13 mouse cellular contexts compared by ENCODE assay signal in genomic region chr4:46574024-46574753, GRCm38 (mm10). TPM values are rescaled to one million over a fixed set of nuclear protein-coding genes. Genes with fewer than 3 reads are reported as not detected.
DNase-seq lines count a peak whose midpoint lies in the region; ATAC-seq and TF ChIP-seq lines count a peak whose summit lies in the region.
"Had no signal": no experiment of that assay in that cellular context is flagged by ENCODE, and none has a peak within 500 bp of the region (broad histone marks: within the 10 kb centered on the region; RNA-seq: fewer than 3 reads in every experiment).

No protein-coding gene starts in this region.

- no peaks in the 10 kb centered on the region for H3K36me3 ChIP-seq in liver, embryonic 12.5 days
- no peaks in the 10 kb centered on the region for H3K36me3 ChIP-seq in liver, embryonic 11.5 days (ENCODE audit: control insufficient read depth, insufficient read depth, low read length)
- H3K36me3 ChIP-seq in midbrain, embryonic 11.5 days (ENCODE audit: control insufficient read depth, insufficient read depth, low read length): no peaks in the 10 kb centered on the region
- peaks cover 11% of the 10 kb centered on the region for H3K36me3 ChIP-seq in hindbrain, embryonic 13.5 days
- H3K36me3 ChIP-seq: embryonic facial prominence, embryonic 12.5 days; lung, embryonic 15.5 days had no signal

- 0 out of 2 replicates have a peak overlapping the region, but pooled peaks have one; percentile 9 for H3K4me2 ChIP-seq in liver, embryonic 12.5 days
- H3K4me2 ChIP-seq in liver, embryonic 11.5 days: no peak overlapping the region; the same call in 1 of the 2 replicates
- no peak overlapping the region for H3K4me2 ChIP-seq in midbrain, embryonic 11.5 days
- H3K4me2 ChIP-seq in hindbrain, embryonic 13.5 days: no peak overlapping the region
- H3K4me2 ChIP-seq: embryonic facial prominence, embryonic 12.5 days; lung, embryonic 15.5 days had no signal

- no peak overlapping the region for H3K9ac ChIP-seq in liver, embryonic 12.5 days
- H3K9ac ChIP-seq in liver, embryonic 11.5 days (ENCODE audit: low read depth, low read length): no peak overlapping the region
- no peak overlapping the region for H3K9ac ChIP-seq in midbrain, embryonic 11.5 days (ENCODE audit: low read length)
- no peak overlapping the region for H3K9ac ChIP-seq in hindbrain, embryonic 13.5 days
- H3K9ac ChIP-seq: embryonic facial prominence, embryonic 12.5 days; lung, embryonic 15.5 days had no signal

- TF ChIP-seq POLR2A in bone marrow macrophage, adult 2 months (IDR thresholded peaks at IDR 0.05; ENCODE audit: borderline replicate concordance, low read depth, low read length): no peak

- H3K27me3 ChIP-seq in liver, embryonic 12.5 days (replicated peaks): 0 out of 2 replicates have a peak, but pooled peaks cover 8% of the 10 kb centered on the region
- H3K27me3 ChIP-seq in liver, embryonic 11.5 days (replicated peaks; ENCODE audit: control insufficient read depth, insufficient read depth, low read length): no peaks in the 10 kb centered on the region; the same call in 1 of the 2 replicates
- H3K27me3 ChIP-seq in midbrain, embryonic 11.5 days (ENCODE audit: control insufficient read depth, insufficient read depth, low read length): no peaks in the 10 kb centered on the region
- H3K27me3 ChIP-seq in hindbrain, embryonic 13.5 days: no peaks in the 10 kb centered on the region
- H3K27me3 ChIP-seq: embryonic facial prominence, embryonic 12.5 days; lung, embryonic 15.5 days had no signal

- peaks cover 14% of the 10 kb centered on the region; the same call in 1 of the 2 replicates for H3K4me1 ChIP-seq in liver, embryonic 12.5 days
- H3K4me1 ChIP-seq in liver, embryonic 11.5 days (replicated peaks; ENCODE audit: control insufficient read depth, insufficient read depth, low read length): peaks cover 6% of the 10 kb centered on the region; the same call in 1 of the 2 replicates
- H3K4me1 ChIP-seq in bone marrow macrophage, adult 2 months (ENCODE audit: control insufficient read depth, insufficient read depth, low read length): peaks cover 19% of the 10 kb centered on the region
- peaks cover 6% of the 10 kb centered on the region for H3K4me1 ChIP-seq in midbrain, embryonic 11.5 days (ENCODE audit: control insufficient read depth, insufficient read depth, low read length)
- H3K4me1 ChIP-seq in hindbrain, embryonic 13.5 days (replicated peaks): peaks cover 13% of the 10 kb centered on the region
- H3K4me1 ChIP-seq: lung, embryonic 15.5 days had no signal

- no peak overlapping the region for H3K4me3 ChIP-seq in liver, embryonic 12.5 days
- no peak overlapping the region for H3K4me3 ChIP-seq in liver, embryonic 11.5 days (ENCODE audit: low read depth, low read length)
- peak overlapping the region; percentile 41 for H3K4me3 ChIP-seq in bone marrow macrophage, adult 2 months (ENCODE audit: insufficient read depth, low read length)
- no peak overlapping the region for H3K4me3 ChIP-seq in midbrain, embryonic 11.5 days (ENCODE audit: low read depth, low read length)
- no peak overlapping the region for H3K4me3 ChIP-seq in hindbrain, embryonic 13.5 days
- H3K4me3 ChIP-seq: embryonic facial prominence, embryonic 12.5 days; lung, embryonic 15.5 days had no signal

- no peak for DNase-seq in liver, embryonic 11.5 days (ENCODE audit: low spot score)
- DNase-seq in cerebellum, postnatal 25 days: peak; percentile 52 to 65
- DNase-seq in right cerebral cortex, postnatal 4 days: no peak
- no peak for DNase-seq in midbrain, embryonic 11.5 days (ENCODE audit: low spot score, missing footprints)
- DNase-seq: kidney, postnatal 25 days had no signal

- H3K9me3 ChIP-seq in liver, embryonic 12.5 days (replicated peaks): no peaks in the 10 kb centered on the region
- H3K9me3 ChIP-seq in liver, embryonic 11.5 days (ENCODE audit: control insufficient read depth, low read length): no peaks in the 10 kb centered on the region
- peaks cover 3% of the 10 kb centered on the region; the same call in 1 of the 2 replicates for H3K9me3 ChIP-seq in midbrain, embryonic 11.5 days (ENCODE audit: control insufficient read depth, low read length)
- peaks cover 8% of the 10 kb centered on the region for H3K9me3 ChIP-seq in hindbrain, embryonic 13.5 days
- H3K9me3 ChIP-seq: embryonic facial prominence, embryonic 12.5 days; lung, embryonic 15.5 days had no signal

- TF ChIP-seq CTCF in bone marrow macrophage, adult 2 months (IDR thresholded peaks at IDR 0.05; ENCODE audit: low read depth, low read length): no peak

- WGBS in liver, embryonic 12.5 days (ENCODE audit: insufficient replicate concordance): 39% methylated on average over 9 of the region's 9 CpGs
- WGBS in liver, embryonic 11.5 days: 45% methylated on average over 9 of the region's 9 CpGs
- 66% methylated on average over 9 of the region's 9 CpGs for WGBS in midbrain, embryonic 11.5 days
- 60% methylated on average over 9 of the region's 9 CpGs for WGBS in hindbrain, embryonic 13.5 days

- H3K27ac ChIP-seq in liver, embryonic 12.5 days: no peak overlapping the region
- H3K27ac ChIP-seq in liver, embryonic 11.5 days (ENCODE audit: low read depth, low read length): no peak overlapping the region
- H3K27ac ChIP-seq in bone marrow macrophage, adult 2 months (ENCODE audit: insufficient read depth, low read depth, low read length): peak overlapping the region; percentile 83
- H3K27ac ChIP-seq in midbrain, embryonic 11.5 days (ENCODE audit: low read depth, low read length): no peak overlapping the region
- H3K27ac ChIP-seq in hindbrain, embryonic 13.5 days: no peak overlapping the region
- H3K27ac ChIP-seq: embryonic facial prominence, embryonic 12.5 days; lung, embryonic 15.5 days had no signal

- ATAC-seq in liver, embryonic 12.5 days: no peak
- no peak for ATAC-seq in liver, embryonic 11.5 days (replicated peaks; ENCODE audit: low FRiP score)
- peak; percentile 53; the same call in 1 of the 2 replicates for ATAC-seq in megakaryocyte-erythroid progenitor cell, adult 5-6 weeks (replicated peaks; ENCODE audit: low FRiP score, low TSS enrichment, poor library complexity, severe bottlenecking)
- ATAC-seq in midbrain, embryonic 11.5 days (ENCODE audit: low FRiP score): no peak
- ATAC-seq in hindbrain, embryonic 13.5 days (ENCODE audit: low FRiP score): no peak
- ATAC-seq: forebrain, embryonic 14.5 days; midbrain, embryonic 16.5 days had no signal

RNA-seq across cellular contexts. Expression of gene Coro2a, which starts 27.8 kb away (rescaled TPM):
- 4.9 and 5.2 TPM in 2 replicates for polyA plus RNA-seq in liver, embryonic 12.5 days (2016; fragmentation: Nextera tagmentation; extraction: Ambion mirVana)
- 4.8 and 5.7 TPM in 2 replicates for polyA plus RNA-seq in liver, embryonic 11.5 days (2014; fragmentation: Nextera tagmentation; extraction: Ambion mirVana)
- 53.0 and 59.7 TPM in 2 replicates for polyA plus RNA-seq in bone marrow macrophage, adult 2 months (2012; ENCODE audit: insufficient read depth, insufficient read length, missing spikeins)
- total RNA-seq in megakaryocyte-erythroid progenitor cell, adult 5-6 weeks (2014; fragmentation: Nextera tagmentation): 9.8 and 18.9 TPM in 2 replicates
- total RNA-seq in megakaryocyte-erythroid progenitor cell, adult 5-6 weeks (2017): 1.6 and 7.3 TPM in 2 replicates
- 2.2 TPM in 2 replicates for polyA plus RNA-seq in midbrain, embryonic 11.5 days (2014; fragmentation: Nextera tagmentation; extraction: Ambion mirVana)
- polyA plus RNA-seq in hindbrain, embryonic 13.5 days (2015; fragmentation: Nextera tagmentation; extraction: Ambion mirVana): 6.0 and 6.7 TPM in 2 replicates

RNA-seq across cellular contexts. Expression of gene Trim14, which starts 38.2 kb away (rescaled TPM):
- polyA plus RNA-seq in liver, embryonic 12.5 days (2016; fragmentation: Nextera tagmentation; extraction: Ambion mirVana): 8.5 and 8.9 TPM in 2 replicates
- polyA plus RNA-seq in liver, embryonic 11.5 days (2014; fragmentation: Nextera tagmentation; extraction: Ambion mirVana): 13.9 and 15.6 TPM in 2 replicates
- polyA plus RNA-seq in bone marrow macrophage, adult 2 months (2012; ENCODE audit: insufficient read depth, insufficient read length, missing spikeins): 41.5 and 58.1 TPM in 2 replicates
- 8.5 and 13.1 TPM in 2 replicates for total RNA-seq in megakaryocyte-erythroid progenitor cell, adult 5-6 weeks (2014; fragmentation: Nextera tagmentation)
- 7.3 and 8.1 TPM in 2 replicates for total RNA-seq in megakaryocyte-erythroid progenitor cell, adult 5-6 weeks (2017)
- 0.46 and 0.99 TPM in 2 replicates for polyA plus RNA-seq in midbrain, embryonic 11.5 days (2014; fragmentation: Nextera tagmentation; extraction: Ambion mirVana)
- polyA plus RNA-seq in hindbrain, embryonic 13.5 days (2015; fragmentation: Nextera tagmentation; extraction: Ambion mirVana): 0.93 and 0.96 TPM in 2 replicates

Comparison
In these comparisons a context has a peak if more than half of its experiments do, and no peak if none do; other contexts are left out.
1. DNase-seq: peak in cerebellum, postnatal 25 days (2 of 2); none in liver, embryonic 11.5 days (single experiment), right cerebral cortex, postnatal 4 days (single experiment) and midbrain, embryonic 11.5 days (single experiment).